Mouse (Mus musculus): ENCODE results near the gene Clmn.

- TF ChIP-seq CTCF (IDR thresholded peaks at IDR 0.05; ENCODE audit: low read depth) (no peak), EP300 (optimal IDR thresholded peaks at IDR 0.05) (no peak)
Measured at GRCm38 (mm10) chr12:104823722-104824121, 41.2 kb downstream of the Clmn start.
